Mouse (Mus musculus) layer of hippocampus, adult 6 months (tissue): Measurements from ENCODE around the gene 1110065P20Rik. TPM values are rescaled to one million over a fixed set of nuclear protein-coding genes. Genes with fewer than 3 reads are reported as not detected.

Experiments used
- long read RNA-seq, 2 experiments: library from polyadenylated mRNA; unstranded; transcript quantifications; one replicate each; pipeline ENCODE4 v2.0.0; 2019 to 2020
- polyA plus RNA-seq: library from polyadenylated mRNA; unstranded; fragments of <200 nt; fragmentation: Nextera tagmentation; gene quantifications from 2 replicates; pipeline ENCODE4 v1.2.3, GENCODE M21; 2021

Gene 1110065P20Rik
- polyA plus RNA-seq = 84.8 and 93.2 TPM in 2 replicates
- long read RNA-seq, experiment 1, transcript 1110065P20Rik-203 (2 exons, 659 nt) = major isoform, 34 of 65 reads
- long read RNA-seq, experiment 1, transcript 1110065P20Rik-204 (3 exons, 762 nt) = minor isoform, 21 of 65 reads
- long read RNA-seq, experiment 1, partial matches to known transcripts = 1 of 65 reads
- long read RNA-seq, experiment 1, other reads (novel, unspliced or antisense) = 3 of 65 reads
- long read RNA-seq, experiment 2, transcript 1110065P20Rik-204 (3 exons, 762 nt) = major isoform, 7 of 13 reads
- long read RNA-seq, experiment 2, partial matches to known transcripts = 0 of 13 reads
- long read RNA-seq, experiment 2, other reads (novel, unspliced or antisense) = 2 of 13 reads

DNA sequence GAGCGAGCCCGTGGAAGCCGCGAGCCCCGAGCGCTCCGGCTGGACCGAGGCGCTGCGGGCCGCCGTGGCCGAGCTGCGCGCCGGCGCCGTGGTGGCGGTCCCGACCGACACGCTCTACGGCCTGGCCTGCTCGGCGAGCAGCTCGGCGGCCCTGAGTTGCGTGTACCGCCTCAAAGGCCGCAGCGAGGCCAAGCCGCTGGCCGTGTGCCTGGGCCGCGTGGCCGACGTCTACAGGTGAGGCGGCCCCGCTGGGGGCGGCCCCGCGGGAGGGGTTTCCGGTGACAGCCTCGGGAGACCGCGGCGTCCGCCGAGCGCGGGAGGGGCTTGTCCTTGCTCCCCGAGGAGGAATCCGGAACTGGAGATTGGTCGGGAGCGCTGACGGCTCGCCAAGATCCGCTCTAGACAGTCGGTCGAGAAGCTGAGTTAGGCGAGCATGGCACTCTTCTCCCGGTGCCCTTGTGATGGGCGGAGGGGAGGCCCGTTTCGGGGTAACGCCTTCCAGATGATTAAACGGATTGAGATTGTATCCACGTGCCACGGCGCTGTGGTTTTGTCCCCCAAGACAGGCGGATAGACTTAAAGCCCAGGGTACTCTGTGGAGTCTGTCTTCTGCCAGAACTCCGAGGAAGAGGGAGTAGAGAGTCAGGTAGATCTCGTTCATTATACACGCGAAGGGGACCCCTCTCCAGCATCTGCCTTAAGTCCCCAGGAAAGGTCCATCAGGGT, at the start of gene 1110065P20Rik:
1110065P20Rik (minus strand) TSS at position 264 of the 726 bp plus-strand sequence.

GRCm38 (mm10) chr4:124880599-124880998, 29.6 kb upstream of the 1110065P20Rik start, which contains the start of gene Epha10:
Gene Epha10, plus strand, starts transcription at chr4:124880899.

GRCm38 (mm10) chr4:124861283-124862188, 10.5 kb upstream of the 1110065P20Rik start, which contains the start of gene Maneal:
Gene Maneal, minus strand, starts transcription at chr4:124862171.

GRCm38 (mm10) chr4:124850261-124850913, 609 bp downstream of the 1110065P20Rik start, which contains the start of gene Yrdc:
Gene Yrdc, plus strand, starts transcription at chr4:124850679.

DNA sequence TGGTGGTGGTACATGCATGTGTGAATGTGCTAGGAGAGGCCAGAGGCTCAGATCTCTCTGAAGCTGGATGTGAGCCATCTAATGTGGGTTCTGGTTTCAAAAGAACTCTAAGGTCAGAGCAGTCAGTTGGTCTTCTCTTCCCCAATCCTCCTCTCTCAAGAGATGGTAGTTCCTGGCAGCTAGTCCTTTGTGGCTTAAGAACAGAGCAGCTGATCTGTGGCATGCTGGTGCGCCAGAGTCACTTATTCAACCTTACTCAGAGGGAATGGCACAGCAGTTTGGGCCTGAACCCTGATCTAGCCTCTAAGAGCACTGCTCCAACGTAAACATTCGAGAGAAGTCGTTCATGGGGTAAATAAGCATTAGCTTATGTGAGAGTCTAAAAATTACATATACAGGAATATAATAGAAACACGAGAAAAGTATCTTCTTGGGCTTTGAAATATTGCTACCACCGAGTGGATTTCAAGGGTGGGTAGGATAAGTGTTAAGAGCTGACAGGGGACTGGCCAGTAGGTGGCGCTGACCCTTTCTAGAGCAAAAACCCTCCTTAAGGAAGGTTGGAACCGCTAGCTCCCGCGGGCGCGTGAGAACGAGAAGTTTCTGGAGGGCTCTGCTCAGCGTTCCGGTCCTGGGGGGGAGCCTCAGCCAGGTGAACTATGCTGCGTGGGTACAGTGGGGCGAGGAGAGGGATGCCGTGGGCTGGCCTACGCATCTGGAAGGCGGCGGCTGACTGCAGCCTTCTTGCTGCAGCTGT, 49.3 kb downstream of the 1110065P20Rik start, which contains the start of gene Mtf1:
Mtf1 (plus strand) TSS at position 553 of the 757 bp plus-strand sequence.

Other genes with a start within 250 kb of the 1110065P20Rik start
- not detected in 2 replicates for gene 3100002H09Rik, start 240.4 kb downstream of the 1110065P20Rik start, polyA plus RNA-seq
- 5.0 and 5.9 TPM in 2 replicates for gene Pou3f1, start 194.4 kb downstream of the 1110065P20Rik start, polyA plus RNA-seq
- 33.3 and 33.6 TPM in 2 replicates for gene Utp11, start 157.6 kb downstream of the 1110065P20Rik start, polyA plus RNA-seq
- 0.31 and 0.39 TPM in 2 replicates for gene Fhl3, start 150.5 kb downstream of the 1110065P20Rik start, polyA plus RNA-seq
- 38.8 and 43.1 TPM in 2 replicates for gene Sf3a3, start 136.4 kb downstream of the 1110065P20Rik start, polyA plus RNA-seq
- gene Inpp5b, start 109.3 kb downstream of the 1110065P20Rik start, polyA plus RNA-seq = 7.0 and 7.1 TPM in 2 replicates
- 15.0 and 17.9 TPM in 2 replicates for gene Mtf1, start 49.1 kb downstream of the 1110065P20Rik start, polyA plus RNA-seq
- 17.3 and 27.1 TPM in 2 replicates for gene Yrdc, start 517 bp downstream of the 1110065P20Rik start, polyA plus RNA-seq
- gene Maneal, start 11.0 kb upstream of the 1110065P20Rik start, polyA plus RNA-seq = 7.2 and 8.0 TPM in 2 replicates
- 1.7 and 2.4 TPM in 2 replicates for gene Epha10, start 29.7 kb upstream of the 1110065P20Rik start, polyA plus RNA-seq
- 3.3 and 3.7 TPM in 2 replicates for gene 9930104L06Rik, start 85.9 kb upstream of the 1110065P20Rik start, polyA plus RNA-seq
- 2.1 and 2.4 TPM in 2 replicates for gene Cdca8, start 88.1 kb upstream of the 1110065P20Rik start, polyA plus RNA-seq
- gene Rspo1, start 135.2 kb upstream of the 1110065P20Rik start, polyA plus RNA-seq = 0.45 and 0.67 TPM in 2 replicates
- gene Gnl2, start 165.4 kb upstream of the 1110065P20Rik start, polyA plus RNA-seq = 27.7 and 29.4 TPM in 2 replicates
- gene Dnali1, start 214.5 kb upstream of the 1110065P20Rik start, polyA plus RNA-seq = 2.3 and 4.3 TPM in 2 replicates
- 6.8 and 7.1 TPM in 2 replicates for gene Snip1, start 215.5 kb upstream of the 1110065P20Rik start, polyA plus RNA-seq
- gene Meaf6, start 233.9 kb upstream of the 1110065P20Rik start, polyA plus RNA-seq = 155 and 186 TPM in 2 replicates